Mouse (Mus musculus) neural tube, embryonic 14.5 days (tissue): Measurements from ENCODE around the gene Tas2r124. TPM values are rescaled to one million over a fixed set of nuclear protein-coding genes. Genes with fewer than 3 reads are reported as not detected.

Source experiments
- polyA plus RNA-seq: library from polyadenylated mRNA; unstranded; fragments of >200 nt; fragmentation: Nextera tagmentation; extraction: Ambion mirVana; gene quantifications from 2 replicates; pipeline ENCODE4 v1.2.1, GENCODE M21; 2014

Tas2r124 gene
- polyA plus RNA-seq, 1 experiment from 2014 or later: not detected

Other genes starting within 250 kb of the Tas2r124 start
- not detected in 2 replicates for gene Prh1, start 184.9 kb upstream of the Tas2r124 start, polyA plus RNA-seq
- gene Prp2, start 158.8 kb upstream of the Tas2r124 start, polyA plus RNA-seq: not detected in 2 replicates
- gene A630073D07Rik, start 103.2 kb upstream of the Tas2r124 start, polyA plus RNA-seq: not detected in 2 replicates
- gene Tas2r120, start 97.8 kb upstream of the Tas2r124 start, polyA plus RNA-seq: not detected in 2 replicates
- gene Tas2r121, start 53.7 kb upstream of the Tas2r124 start, polyA plus RNA-seq: not detected in 2 replicates
- not detected in 2 replicates for gene Tas2r122, start 42.8 kb upstream of the Tas2r124 start, polyA plus RNA-seq
- gene Tas2r115, start 16.7 kb upstream of the Tas2r124 start, polyA plus RNA-seq: not detected in 2 replicates
- gene Tas2r102, start 7.4 kb downstream of the Tas2r124 start, polyA plus RNA-seq: not detected in 2 replicates
- gene Tas2r136, start 23.4 kb downstream of the Tas2r124 start, polyA plus RNA-seq: not detected in 2 replicates
- gene Tas2r117, start 48.1 kb downstream of the Tas2r124 start, polyA plus RNA-seq: not detected in 2 replicates
- gene Tas2r123, start 92.4 kb downstream of the Tas2r124 start, polyA plus RNA-seq: not detected in 2 replicates
- gene Tas2r116, start 100.7 kb downstream of the Tas2r124 start, polyA plus RNA-seq: not detected in 2 replicates
- gene Tas2r110, start 113.3 kb downstream of the Tas2r124 start, polyA plus RNA-seq: not detected in 2 replicates
- not detected in 2 replicates for gene Tas2r113, start 138.3 kb downstream of the Tas2r124 start, polyA plus RNA-seq
- gene Tas2r125, start 154.9 kb downstream of the Tas2r124 start, polyA plus RNA-seq: 0.29 and 0.30 TPM in 2 replicates
- gene Tas2r129, start 196.4 kb downstream of the Tas2r124 start, polyA plus RNA-seq: not detected in 2 replicates
- gene Tas2r131, start 203.2 kb downstream of the Tas2r124 start, polyA plus RNA-seq: not detected in 2 replicates
- not detected in 2 replicates for gene Tas2r109, start 226.2 kb downstream of the Tas2r124 start, polyA plus RNA-seq